Mouse (Mus musculus): ENCODE results near the gene Gucy2d. TPM values are rescaled to one million over a fixed set of nuclear protein-coding genes. Genes with fewer than 3 reads are reported as not detected.

Gene Gucy2d
- total RNA-seq (2022): not detected

- DNase-seq: no peak
These were observed at the start of gene Gucy2d for GRCm38 (mm10) chr7:98439956-98440466. Gene Gucy2d, plus strand, starts transcription at chr7:98440416.

DNA sequence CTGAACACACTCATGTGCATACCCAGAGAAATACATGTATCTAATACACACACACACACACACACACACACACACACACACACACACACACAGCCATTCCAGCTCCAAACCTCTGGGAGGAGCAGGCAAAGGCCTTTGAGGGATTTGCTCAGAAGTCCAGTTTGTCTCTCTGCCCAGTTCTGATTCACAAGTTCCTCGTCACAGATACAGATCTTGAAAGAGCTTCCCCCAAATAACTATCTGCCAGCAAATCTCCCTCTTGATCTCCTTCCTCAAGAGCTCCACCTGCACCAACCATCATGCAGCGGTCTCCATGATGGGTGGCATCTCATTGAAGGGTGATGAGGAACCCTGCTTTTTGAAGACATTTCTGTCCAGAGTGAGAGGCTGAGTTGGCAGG is 49.7 kb upstream of the Gucy2d start:
- DNase-seq: no peak

DNA sequence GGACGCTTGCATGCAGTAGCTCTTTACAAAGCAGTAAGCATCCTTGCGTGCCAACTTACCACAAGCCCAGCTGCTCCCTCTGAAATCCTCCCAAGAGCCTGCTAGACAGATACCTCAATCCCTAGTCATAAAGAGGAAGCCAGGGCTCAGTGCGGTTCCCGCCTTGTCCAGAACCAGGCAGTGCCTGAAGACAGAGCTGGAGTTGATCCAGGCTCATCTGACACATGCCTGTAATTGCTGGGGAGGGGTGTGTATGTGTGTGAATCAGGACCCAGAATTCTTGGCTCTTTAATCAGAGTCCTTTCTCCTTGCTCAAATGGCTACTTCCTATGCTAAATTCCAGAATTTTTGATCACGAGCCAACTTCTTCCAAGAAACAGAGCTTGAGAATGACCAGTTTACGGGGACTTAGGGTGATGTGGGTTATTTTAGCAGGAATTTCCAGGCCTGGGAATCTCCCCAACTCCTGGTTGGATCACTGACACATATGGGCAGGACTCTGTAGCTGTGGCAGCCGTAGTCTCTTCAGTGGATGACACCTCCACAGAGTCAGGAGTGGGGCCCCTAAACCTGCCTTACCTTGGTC is 48.8 kb upstream of the Gucy2d start:
- DNase-seq: no peak

DNA sequence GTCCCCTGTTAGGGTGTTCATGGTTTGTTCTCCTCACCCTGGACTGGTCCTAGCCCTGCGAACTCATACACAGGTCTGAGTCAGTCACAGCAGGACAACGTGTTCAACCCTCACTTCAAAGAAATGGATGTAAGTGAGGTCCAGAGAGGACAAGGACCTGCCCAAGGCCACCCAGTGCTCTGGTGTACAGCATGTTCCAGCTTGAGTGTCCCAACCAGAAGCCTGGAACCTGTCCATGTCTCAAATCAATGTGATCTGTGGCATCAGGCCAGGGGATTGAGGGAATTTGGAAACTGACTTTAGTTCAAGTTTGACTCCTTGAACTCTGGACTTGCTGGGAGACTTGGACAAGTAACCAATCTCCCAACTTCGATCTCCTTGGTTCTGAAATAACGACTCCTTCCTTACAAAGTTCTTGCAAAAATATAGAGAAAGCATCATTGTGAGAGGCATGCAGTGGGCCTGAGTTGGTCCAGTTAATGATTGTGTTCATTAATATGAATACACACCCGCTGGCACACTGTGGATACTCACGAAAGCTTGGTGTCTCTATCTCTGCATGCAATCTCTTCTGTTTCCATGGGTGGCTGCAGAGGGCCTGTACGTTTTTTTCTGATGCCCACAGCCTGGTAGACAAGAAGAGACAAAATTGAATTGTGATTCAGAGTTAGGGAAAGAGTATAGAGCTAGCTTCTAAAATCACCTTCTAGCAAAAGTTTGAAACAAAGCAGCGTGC is 47.6 kb upstream of the Gucy2d start:
- DNase-seq: peak; percentile 88

DNA sequence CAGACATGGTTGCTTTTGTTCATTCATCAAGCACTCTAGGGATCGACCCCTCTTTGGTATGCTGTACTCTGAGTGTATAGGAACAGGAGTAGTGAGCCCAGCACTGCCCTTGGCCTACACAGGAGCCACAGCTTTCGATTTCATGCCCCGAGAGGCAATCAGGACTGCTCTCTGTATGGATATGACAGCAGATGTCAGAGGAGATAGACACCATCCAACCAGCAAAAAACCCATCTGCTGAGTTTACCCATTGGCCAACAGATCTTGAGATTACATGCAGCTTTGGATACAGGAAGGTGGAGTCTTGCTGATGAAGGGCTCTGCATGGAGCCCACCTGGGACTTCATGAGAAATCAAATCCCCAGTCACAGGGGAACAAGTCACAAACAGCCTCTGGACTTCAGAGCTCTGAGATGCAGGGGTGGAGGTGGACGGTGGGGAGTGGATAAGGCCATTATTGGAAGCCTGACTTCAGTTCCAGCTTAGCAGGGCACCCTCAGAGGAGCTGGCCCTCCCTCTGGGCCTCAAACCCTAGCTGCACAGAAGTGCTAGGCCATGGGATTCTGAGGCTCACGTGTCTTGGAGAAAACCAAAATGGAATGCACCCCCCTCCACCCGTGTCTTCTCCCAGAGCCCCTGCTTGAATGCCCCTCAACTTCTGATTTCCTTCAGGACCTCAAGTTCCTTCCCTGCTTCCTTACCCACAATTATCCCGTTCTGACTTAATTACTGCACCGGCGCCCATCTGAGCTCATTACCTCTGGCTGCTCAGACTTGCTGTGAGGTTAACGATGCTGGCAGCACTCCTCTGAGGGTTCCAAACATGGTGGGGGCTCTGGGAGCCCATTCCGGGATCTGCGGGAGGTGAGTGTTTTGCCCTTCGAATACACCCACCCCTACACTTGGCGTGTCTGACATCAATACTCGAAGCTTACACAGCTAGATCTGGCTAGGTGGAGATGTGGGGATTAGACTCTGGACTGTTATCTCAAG is 37.3 kb upstream of the Gucy2d start:
- no peak for DNase-seq

DNA sequence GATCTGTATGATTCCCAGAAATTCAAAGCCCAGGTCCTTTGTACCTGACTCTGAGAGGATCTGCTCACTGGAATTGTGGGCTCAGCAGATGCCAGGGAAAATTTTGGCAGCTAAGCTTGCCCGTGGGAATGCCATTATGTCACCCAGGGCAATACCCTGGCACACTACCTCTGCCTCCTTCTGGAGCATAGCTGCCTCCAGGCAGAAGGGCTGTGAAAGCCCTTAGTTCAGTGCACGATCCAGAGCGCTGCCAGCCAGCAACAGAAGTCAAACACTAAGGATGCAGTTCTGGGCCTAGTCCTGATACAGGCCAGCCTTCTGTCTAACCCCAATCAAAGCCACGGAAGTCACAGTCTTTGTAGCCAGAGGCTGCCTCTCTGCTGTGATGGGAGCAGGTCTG is 36.2 kb upstream of the Gucy2d start:
- DNase-seq: no peak

DNA sequence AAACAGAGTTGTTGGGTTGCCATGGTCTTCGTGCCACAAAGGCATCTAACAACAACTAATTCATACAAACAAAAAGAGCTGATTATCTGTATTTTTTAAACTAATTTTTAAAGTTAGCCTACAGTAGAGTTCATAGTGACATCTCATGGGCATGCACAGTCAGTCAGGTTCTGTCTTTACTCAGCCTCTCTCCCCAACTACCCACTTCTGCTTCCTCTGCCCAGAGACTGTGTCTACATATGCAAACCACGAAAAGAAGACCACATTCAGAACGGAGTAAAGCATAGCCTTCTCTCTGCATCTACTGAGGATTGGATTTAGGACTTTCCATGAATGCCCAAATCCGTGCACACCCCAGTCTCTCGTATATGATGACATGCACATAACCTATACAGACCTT is 32.6 kb upstream of the Gucy2d start:
- DNase-seq: no peak

DNA sequence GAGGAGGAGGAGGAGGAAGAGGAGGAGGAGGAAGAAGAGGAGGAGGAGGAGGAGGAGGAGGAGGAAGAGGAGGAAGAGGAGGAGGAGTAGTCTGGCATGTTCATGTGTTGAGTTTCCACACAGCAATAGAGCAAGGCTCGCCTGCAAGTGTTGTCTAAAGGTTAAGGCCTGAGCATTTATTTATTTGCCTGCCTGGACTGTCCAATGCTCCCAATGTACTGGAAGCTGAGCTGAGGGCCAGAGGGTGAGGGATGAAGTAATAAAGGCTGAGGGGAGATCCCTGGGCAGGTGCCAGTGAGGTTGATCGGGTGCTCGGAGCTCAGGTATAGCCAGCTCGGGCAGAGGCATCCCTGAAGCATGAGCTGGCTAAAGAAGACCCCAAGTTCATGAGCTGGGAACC is 27.1 kb upstream of the Gucy2d start:
- no peak for DNase-seq

DNA sequence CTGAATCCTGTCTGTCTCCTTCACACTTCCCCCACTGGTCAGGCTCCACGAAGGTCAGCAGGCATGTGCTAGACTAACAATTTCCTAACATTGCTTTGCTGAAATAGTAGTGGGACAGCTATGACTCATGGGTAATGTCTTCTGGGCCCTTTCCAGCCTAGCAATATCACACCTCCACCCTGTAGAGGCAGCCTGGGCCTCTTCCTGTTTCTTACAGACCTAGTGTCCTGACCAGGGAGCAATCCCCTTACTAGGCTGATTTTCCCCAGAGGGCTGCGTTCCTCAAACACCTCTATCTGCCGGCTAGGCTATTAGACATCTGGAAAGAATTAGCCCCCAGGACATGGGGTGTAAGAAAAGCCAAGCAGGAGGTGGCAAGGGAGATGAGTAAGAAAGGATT is 24.7 kb upstream of the Gucy2d start:
- no peak for DNase-seq

DNA sequence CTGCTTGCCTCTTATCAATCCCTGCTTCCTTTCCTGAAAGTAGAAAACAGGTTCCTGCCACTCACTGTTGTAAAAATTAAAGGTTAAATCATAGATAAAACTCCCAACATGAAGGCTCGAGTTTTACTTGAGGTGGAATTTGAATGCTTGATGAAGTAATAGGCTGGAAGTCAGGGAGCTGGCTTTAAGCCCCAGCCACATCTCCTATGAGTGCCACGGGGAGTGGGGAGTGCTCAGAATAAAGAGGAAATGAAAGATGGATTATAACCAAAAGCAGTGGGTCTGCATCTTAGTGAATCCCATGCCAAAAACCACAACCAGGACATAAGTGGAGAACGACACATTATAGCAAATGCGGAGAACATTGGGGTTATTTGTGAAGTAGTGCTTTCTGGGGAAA is 24.2 kb upstream of the Gucy2d start:
- DNase-seq: no peak

DNA sequence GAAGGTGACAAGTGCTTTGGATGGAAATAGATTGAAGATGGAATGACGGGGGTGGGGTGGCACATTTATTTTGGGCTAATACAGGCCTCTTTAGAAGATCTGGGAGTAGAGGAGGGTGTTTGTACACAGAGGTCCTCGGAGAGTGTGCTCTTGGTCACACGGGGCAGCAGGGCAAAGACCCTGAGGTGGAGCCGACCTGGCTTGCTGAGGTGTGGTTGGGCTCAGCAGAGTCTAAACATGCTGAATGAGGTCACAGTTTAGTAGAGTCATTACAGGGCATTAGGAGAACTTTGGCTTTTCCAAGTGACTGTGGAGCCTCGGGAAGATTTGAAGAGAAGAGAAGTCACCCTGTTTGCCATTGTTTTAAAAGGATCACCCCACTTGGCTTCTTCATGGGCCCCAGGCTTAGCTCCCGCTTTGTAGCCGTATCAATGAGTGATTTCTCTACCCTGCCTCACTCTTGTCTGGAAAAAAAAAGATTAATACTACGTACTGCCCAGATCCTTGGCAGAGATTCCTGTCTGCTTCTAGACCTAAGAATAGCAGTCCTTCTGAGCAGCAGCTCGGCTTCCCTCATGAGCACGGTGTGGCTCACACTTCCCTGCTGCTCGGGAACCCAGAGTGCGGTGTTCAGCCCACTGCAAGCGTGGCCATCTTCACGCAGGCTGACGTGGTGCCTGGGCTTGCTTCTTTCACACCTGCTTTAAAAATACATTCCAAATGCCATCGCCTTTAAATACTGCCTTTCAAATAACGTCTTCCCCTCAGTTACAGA is 22.0 kb upstream of the Gucy2d start:
- no peak for DNase-seq

DNA sequence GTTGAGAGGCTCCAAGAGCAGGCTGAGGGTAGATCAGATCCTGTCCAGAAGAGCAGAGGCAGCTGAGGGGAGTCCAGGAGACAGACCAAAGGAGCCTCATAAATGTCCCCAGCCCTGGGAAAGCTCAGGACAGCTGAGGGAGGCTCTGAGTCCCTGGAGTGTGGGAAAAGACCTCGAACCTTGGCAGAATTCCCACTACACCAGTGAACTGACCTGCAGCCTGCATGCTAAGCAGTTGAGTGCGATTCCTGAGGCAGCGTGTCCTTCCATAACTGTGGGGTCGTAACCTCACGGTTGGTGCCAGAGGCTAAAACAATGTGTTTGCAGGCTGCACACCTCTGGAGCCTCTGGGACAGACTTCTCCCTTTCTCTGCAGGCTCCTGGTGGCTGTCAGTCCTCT is 20.9 kb upstream of the Gucy2d start:
- DNase-seq: no peak

- DNase-seq: no peak
These were observed 16.7 kb upstream of the Gucy2d start for GRCm38 (mm10) chr7:98423546-98423945.

- DNase-seq: no peak
These were observed 15.8 kb upstream of the Gucy2d start for GRCm38 (mm10) chr7:98424396-98424795.

GRCm38 (mm10) chr7:98425551-98425950 is 14.7 kb upstream of the Gucy2d start:
- no peak for DNase-seq

GRCm38 (mm10) chr7:98426641-98427040 is 13.6 kb upstream of the Gucy2d start:
- DNase-seq: no peak

DNA sequence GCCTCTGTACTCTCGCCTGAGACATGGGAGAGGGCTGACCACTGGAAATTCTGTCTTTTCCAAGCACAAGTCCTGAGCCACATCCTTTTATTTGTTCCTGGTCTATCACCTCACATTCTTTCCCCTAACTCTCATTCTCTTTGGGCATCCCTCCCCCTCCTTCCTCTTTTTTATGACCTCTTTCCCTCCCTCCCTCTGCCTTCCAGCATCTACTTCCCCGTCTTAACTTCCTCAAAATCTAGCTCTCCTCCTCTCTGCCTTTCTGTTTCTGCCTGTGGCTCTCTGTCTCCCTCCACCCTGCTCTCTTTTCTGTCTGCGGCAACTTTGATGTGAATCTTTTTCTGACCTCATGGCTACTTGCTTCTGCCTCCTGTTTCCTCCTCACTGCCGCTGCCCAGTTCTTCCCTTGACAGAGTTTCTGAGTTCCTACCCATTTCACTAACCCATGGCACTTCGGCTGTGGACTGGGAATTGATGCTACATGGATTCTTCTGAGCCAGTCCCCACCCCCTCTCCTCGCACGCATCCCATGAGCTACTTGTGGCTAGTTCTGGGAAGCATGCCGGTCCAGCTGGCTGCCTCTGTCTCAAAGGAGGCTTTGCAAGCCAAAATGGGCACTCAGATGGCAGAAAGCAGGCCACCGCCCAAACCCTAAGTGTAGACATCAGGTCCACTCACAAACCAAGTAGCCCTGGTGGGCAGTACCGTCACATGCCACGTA is 12.9 kb upstream of the Gucy2d start:
- no peak for DNase-seq

DNA sequence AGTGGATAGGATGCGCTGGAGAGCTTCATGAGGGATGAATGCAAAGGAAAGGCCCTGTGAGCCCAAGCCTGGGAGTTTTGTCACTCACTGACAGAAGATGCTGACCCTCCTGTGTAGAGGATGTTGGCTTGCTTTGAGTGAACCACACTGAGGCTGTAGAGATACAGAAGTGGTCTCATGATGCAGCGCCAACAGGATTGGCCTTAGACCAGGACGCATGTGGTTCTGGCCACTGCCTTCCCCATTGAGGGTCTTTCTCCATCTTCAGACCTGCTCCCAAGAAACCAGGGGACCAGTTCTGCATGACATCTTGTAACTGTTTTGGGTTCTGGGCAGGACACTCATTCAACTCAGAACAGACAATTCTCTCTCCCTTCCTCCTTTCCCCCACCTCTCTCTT is 10.6 kb upstream of the Gucy2d start:
- DNase-seq: no peak

GRCm38 (mm10) chr7:98430785-98431184 is 9.4 kb upstream of the Gucy2d start:
- DNase-seq: no peak

- no peak for DNase-seq
These were observed 2.6 kb upstream of the Gucy2d start for GRCm38 (mm10) chr7:98437629-98438028.

DNA sequence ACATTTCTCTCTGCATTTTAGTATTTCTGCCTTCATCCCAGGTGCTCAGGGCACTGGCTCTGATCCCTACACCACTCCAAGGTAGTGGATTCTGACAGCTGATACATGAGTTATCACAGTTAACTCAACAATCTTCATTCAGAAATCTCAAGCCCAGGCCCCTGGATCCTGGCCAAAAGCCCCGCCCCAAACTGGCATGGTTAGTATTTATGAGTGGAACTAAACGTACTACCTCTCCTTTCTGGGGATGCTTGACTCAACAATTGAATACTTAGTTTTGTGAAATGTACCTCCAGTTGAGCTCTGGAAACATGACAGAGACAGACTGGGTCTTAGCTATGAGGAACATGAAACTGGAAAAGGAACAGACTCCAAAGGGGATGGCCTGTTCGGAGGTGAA is 6.7 kb downstream of the Gucy2d start:
- no peak for DNase-seq

All from adrenal gland, adult 8-10 months (tissue).